Mouse (Mus musculus) neural tube, embryonic 13.5 days (tissue): ENCODE results near the gene S1pr2. TPM values are rescaled to one million over a fixed set of nuclear protein-coding genes. Genes with fewer than 3 reads are reported as not detected.
A peak's percentile ranks its signal among the peaks of the same experiment; 100 is the strongest.

Source experiments
- ATAC-seq: fragments of 200-750 bp; cut with Nextera tagmentation; 2 replicates; pipeline ENCODE4 v1.8.0; 2017; ENCODE audit warnings: low read depth, mild to moderate bottlenecking, moderate TSS enrichment, moderate library complexity
- H3K27ac ChIP-seq: fragments of 300-500 bp; sonication (generic); replicated peaks from 2 replicates; pipeline ENCODE4 v1.5.1; 2015; ENCODE audit warnings: moderate library complexity, mild to moderate bottlenecking, inconsistent platforms
- H3K27me3 ChIP-seq: fragments of 300-500 bp; sonication (generic); 2 replicates; pipeline ENCODE4 v1.6.1; 2015; ENCODE audit warnings: mild to moderate bottlenecking, inconsistent platforms
- H3K36me3 ChIP-seq: fragments of 300-500 bp; sonication (generic); 2 replicates; pipeline ENCODE4 v1.6.1; 2015; ENCODE audit warnings: mild to moderate bottlenecking, inconsistent platforms
- H3K4me1 ChIP-seq: fragments of 300-500 bp; sonication (generic); replicated peaks from 2 replicates; pipeline ENCODE4 v1.6.1; 2015; ENCODE audit warnings: inconsistent platforms
- H3K4me2 ChIP-seq: fragments of 300-500 bp; sonication (generic); 2 replicates; pipeline ENCODE4 v1.6.1; 2015; ENCODE audit warnings: inconsistent platforms, mild to moderate bottlenecking, moderate library complexity
- H3K4me3 ChIP-seq: fragments of 300-500 bp; sonication (generic); 2 replicates; pipeline ENCODE4 v1.5.1; 2015; ENCODE audit warnings: mild to moderate bottlenecking, inconsistent platforms
- H3K9ac ChIP-seq: fragments of 300-500 bp; sonication (generic); 2 replicates; pipeline ENCODE4 v1.6.1; 2015; ENCODE audit warnings: moderate library complexity, mild to moderate bottlenecking, inconsistent platforms
- H3K9me3 ChIP-seq: fragments of 300-500 bp; sonication (generic); 2 replicates; pipeline ENCODE4 v1.6.1; 2016; ENCODE audit warnings: inconsistent platforms
- WGBS: fragments of 180-500 bp; shearing (Covaris S2); methylation state at CpG from one replicate; pipeline ENCODE4 v1.1.7; 2015; 5-methylcytosine and 5-hydroxymethylcytosine counted together
- polyA plus RNA-seq: library from polyadenylated mRNA; unstranded; fragments of >200 nt; fragmentation: Nextera tagmentation; extraction: Ambion mirVana; gene quantifications from 2 replicates; pipeline ENCODE4 v1.2.1, GENCODE M21; 2015

Gene S1pr2
- polyA plus RNA-seq, 1 experiment from 2014 or later: 10.1 TPM

DNA sequence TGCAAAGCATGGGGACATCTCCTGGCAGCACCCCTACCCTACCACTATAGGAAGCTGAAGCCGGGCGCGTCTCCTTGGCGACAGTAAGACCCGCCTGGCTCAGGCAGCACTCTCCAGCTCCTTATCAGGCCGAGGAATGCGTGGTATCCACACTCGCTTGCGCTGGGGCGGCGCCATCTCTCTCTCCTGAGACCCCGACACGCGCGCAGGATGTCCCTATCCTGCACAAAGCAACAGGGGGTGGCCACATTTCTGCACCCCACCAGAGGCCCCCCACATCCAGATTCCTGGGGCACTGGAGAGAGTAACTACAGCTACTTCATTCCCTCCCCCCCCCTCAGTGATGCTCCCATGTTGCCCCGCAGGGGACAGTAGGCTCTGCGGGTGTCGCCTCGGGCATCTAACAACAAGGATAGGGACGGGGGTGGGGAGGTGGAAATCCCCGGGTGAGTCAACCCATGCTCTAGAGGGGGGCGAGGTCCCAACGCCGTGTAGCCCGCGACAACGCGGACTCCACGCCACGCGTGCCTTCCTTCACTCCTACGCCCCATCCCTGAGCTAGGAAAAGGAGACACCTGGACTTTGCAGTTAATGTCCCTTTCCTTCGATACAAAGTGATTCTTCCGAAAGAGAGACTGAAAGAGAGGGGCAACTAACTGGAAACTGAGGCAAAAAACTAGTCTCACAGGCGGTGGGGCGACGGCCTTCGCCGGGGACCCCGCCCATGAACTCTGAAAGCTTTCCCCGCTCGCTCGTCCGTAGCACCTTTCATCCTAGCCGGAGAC is 958 bp downstream of the S1pr2 start:
- peak overlapping the region; percentile 74 for H3K27ac ChIP-seq

DNA sequence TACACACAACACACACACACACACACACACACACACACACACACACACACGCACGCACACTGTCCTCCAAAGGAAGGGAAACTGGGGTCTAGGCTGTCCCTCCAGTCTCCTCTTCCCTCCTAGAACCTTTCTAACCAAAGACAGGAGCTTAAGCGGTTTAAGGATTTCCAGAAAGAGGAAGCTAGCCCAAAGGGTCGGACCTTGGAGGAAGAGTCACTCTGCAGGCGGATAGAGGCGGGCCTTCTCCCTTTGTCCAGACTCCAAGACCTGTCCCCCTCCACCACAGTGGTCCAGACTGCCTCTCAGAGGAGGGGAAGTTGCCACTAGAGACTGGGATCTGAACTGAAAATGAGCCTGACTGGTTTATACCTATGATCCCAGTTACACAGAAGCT is 2.9 kb downstream of the S1pr2 start:
- H3K36me3 ChIP-seq: peaks cover 3% of the 10 kb centered on the region; the same call in 1 of the 2 replicates
- peak overlapping the region; percentile 47 for H3K9ac ChIP-seq
- H3K27me3 ChIP-seq: peaks cover 6% of the 10 kb centered on the region; the same call in 1 of the 2 replicates
- H3K4me2 ChIP-seq: peak overlapping the region; percentile 97
- ATAC-seq: no peak
- H3K9me3 ChIP-seq: no peaks in the 10 kb centered on the region
- no peak overlapping the region; the same call in 1 of the 2 replicates for H3K4me3 ChIP-seq
- 64% methylated on average over 6 of the region's 6 CpGs for WGBS
- H3K27ac ChIP-seq: peak overlapping the region; percentile 62; the same call in 1 of the 2 replicates
- H3K4me1 ChIP-seq: peaks cover 46% of the 10 kb centered on the region

More for the DNA sequence above, 958 bp downstream of the S1pr2 start:
- ATAC-seq: peak; percentile 45
- Histone ChIP-seq H3K9ac (peak overlapping the region; percentile 88), H3K4me3 (peak overlapping the region; percentile 76), H3K36me3 (no peaks in the 10 kb centered on the region), H3K4me1 (peaks cover 46% of the 10 kb centered on the region), H3K27me3 (peaks cover 6% of the 10 kb centered on the region; the same call in 1 of the 2 replicates), H3K4me2 (peak overlapping the region; percentile 97), H3K9me3 (no peaks in the 10 kb centered on the region)
- under 1% methylated on average over 44 of the region's 45 CpGs for WGBS

DNA sequence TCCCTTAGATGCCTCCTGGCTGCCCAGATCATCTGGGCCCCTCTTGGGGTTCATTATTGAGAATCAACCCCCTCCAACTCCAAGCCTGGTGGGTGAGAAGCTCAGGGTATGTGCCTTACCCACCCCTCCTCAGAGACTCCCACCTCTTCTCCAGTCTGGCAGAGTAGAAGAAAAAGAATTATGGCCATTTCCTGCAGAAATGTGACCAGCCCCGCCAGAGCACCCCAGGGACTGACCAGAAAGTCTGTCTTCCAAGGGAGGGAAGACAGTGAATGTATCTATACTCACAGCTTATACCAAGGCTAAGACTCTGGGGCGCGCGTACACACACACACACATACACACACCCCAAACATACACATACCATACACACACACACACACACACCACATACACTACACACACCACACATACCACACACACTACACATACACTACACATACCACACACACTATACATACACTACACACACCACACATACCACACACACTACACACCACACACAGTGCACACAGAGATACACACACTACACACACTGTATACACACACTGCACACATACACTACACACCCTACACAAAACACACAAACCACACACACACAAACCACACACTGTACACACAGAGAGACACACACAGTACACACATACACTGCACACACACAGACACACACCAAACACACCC is 3.4 kb downstream of the S1pr2 start:
- Histone ChIP-seq H3K4me1 (peaks cover 46% of the 10 kb centered on the region), H3K4me3 (no peak overlapping the region), H3K27me3 (peaks cover 6% of the 10 kb centered on the region; the same call in 1 of the 2 replicates), H3K27ac (peak overlapping the region; percentile 62), H3K4me2 (peak overlapping the region; percentile 97), H3K9ac (peak overlapping the region; percentile 47), H3K36me3 (peaks cover 9% of the 10 kb centered on the region), H3K9me3 (no peaks in the 10 kb centered on the region)
- ATAC-seq: no peak
- WGBS: 80% methylated on average over 4 of the region's 4 CpGs

DNA sequence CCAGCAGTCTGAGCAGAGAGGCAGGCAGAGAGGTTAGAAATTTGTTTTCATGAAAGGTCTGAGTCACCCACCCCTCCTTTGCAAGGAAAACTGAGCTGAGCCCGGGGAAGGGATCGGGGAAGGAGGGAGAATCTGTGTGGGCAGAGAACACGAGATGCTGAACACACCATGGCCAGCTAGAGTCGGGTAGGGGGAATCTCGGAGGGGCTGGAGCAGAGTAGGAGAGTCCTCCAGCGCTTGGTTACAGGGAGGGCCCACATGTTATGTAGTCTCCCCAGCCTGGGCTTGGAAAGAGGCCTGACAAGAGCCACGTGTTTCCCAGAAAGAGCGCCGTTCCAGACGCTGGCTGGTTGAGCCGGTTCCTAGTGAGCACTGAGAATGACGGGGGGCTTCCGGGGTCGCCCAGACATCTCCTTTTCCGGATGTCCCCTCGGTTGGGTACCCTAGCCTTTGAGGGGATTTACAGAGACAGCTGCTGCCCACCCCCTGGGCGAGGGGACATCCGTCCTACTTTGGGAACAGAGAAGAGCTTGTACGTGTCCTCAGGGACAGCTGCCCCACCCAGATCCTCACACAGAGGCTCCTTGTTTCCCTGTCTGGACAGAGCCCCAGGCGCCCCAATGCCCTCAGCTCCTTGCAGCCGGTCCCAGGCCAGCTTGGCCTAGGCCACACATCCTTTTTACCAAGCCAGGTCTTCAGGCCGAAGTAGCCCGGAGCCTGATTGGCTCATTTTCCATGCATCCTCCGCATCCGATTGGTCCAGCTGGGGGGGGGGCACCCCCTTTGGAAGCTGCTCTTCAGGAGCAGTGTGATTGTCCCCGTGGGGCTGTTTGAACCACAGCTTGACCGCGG is 4.2 kb downstream of the S1pr2 start:
- H3K4me1 ChIP-seq: peaks cover 46% of the 10 kb centered on the region
- ATAC-seq: 0 out of 2 replicates have a peak, but pooled peaks have one; percentile 13
- no peaks in the 10 kb centered on the region for H3K9me3 ChIP-seq
- peak overlapping the region; percentile 97 for H3K4me2 ChIP-seq
- peak overlapping the region; percentile 4 for H3K4me3 ChIP-seq
- peaks cover 17% of the 10 kb centered on the region for H3K36me3 ChIP-seq
- H3K27ac ChIP-seq: peak overlapping the region; percentile 62
- WGBS: 32% methylated on average over 28 of the region's 28 CpGs
- peaks cover 6% of the 10 kb centered on the region; the same call in 1 of the 2 replicates for H3K27me3 ChIP-seq
- H3K9ac ChIP-seq: peak overlapping the region; percentile 35

DNA sequence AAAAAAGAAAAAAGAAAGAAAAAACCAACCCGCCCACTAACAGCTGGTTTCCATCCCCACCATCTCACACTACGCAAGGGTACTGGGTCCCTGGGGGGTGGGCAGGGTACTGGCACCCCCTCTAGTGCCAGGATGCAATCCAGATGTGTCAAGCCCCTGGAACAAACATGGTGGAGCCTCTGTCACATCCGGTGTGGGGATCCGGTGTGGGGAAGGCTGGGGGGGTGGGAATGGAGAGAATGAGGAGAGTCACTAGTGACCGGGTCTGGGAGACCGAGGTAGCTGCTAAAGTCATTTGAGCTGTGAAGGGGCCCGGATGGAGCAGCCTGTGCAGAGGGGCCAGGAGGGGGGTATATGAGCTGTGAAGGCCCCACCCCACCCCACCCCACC is 4.8 kb downstream of the S1pr2 start:
- H3K4me1 ChIP-seq: peaks cover 46% of the 10 kb centered on the region
- 62% methylated on average over 7 of the region's 7 CpGs for WGBS
- H3K9ac ChIP-seq: peak overlapping the region; percentile 35; the same call in 1 of the 2 replicates
- H3K36me3 ChIP-seq: peaks cover 23% of the 10 kb centered on the region
- H3K9me3 ChIP-seq: no peaks in the 10 kb centered on the region
- H3K4me2 ChIP-seq: peak overlapping the region; percentile 97
- ATAC-seq: no peak
- peak overlapping the region; percentile 62 for H3K27ac ChIP-seq
- no peak overlapping the region for H3K4me3 ChIP-seq
- H3K27me3 ChIP-seq: peaks cover 6% of the 10 kb centered on the region; the same call in 1 of the 2 replicates

DNA sequence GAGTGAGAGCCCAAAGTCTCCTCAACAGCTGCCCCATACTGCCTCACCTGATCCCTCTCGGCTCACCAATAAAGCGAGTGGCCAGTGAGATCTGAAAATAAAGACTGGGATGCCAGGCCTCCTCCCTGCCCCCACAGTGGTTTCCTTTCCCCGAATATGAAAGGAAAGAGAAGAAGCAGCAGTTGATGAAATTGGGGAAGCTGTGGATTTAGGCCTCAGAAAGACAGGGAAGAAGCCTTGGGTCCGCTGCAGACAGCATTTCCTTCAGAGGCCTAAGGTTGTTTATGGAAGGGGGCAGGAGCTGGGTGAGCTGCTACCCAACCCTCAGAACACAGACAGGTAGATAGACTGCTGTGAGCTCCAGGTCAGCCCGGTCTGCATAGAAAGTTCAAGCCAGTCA is 9.8 kb downstream of the S1pr2 start:
- no peaks in the 10 kb centered on the region for H3K27me3 ChIP-seq
- ATAC-seq: no peak
- H3K9ac ChIP-seq: no peak overlapping the region
- H3K36me3 ChIP-seq: peaks cover 29% of the 10 kb centered on the region
- H3K9me3 ChIP-seq: no peaks in the 10 kb centered on the region
- no peak overlapping the region for H3K27ac ChIP-seq
- 78% methylated on average over 5 of the region's 5 CpGs for WGBS
- H3K4me2 ChIP-seq: no peak overlapping the region
- H3K4me1 ChIP-seq: peaks cover 6% of the 10 kb centered on the region
- H3K4me3 ChIP-seq: no peak overlapping the region

DNA sequence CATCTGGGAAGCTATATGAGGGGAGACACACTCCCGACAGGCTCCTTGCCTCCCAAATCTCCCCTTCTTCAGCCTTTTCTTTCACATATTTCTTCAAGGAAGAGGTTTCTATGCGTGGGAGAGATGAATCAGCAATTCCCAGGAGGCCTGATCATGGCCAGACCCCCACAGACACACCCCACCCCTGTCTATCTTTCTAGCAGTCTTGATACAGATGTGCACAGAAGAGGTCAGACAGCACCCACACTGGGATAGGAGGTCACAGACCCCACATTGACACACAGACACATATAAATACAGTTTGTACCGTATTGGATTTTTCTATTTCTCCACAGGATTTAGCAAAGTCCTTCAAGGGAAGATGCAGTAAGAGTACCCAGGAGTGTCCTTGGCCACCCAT is 10.6 kb downstream of the S1pr2 start:
- Histone ChIP-seq H3K36me3 (peaks cover 29% of the 10 kb centered on the region), H3K9ac (no peak overlapping the region), H3K4me3 (no peak overlapping the region), H3K4me2 (no peak overlapping the region), H3K27ac (no peak overlapping the region), H3K4me1 (no peaks in the 10 kb centered on the region), H3K27me3 (no peaks in the 10 kb centered on the region), H3K9me3 (no peaks in the 10 kb centered on the region)
- no peak for ATAC-seq
- 79% methylated on average over 3 of the region's 3 CpGs for WGBS

DNA sequence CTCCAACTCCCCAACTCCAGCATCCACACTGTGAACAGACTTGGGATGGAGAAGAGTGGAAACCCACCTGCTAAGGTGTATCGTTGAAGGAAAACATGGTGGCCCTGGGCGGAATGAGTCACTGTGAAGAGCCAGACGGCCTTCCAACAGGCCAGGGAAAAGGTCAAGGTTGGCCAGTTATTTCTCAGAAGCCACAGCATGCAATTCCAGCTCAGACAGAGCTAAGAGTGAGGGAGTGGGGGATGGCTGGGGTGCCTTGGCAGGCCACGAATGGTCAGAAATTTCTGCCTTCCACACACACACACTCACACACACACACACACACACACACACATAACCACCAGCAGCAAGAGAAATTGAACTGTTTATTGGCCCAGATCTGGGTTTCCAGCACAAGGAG is 11.0 kb downstream of the S1pr2 start:
- Histone ChIP-seq H3K9me3 (no peaks in the 10 kb centered on the region), H3K27me3 (no peaks in the 10 kb centered on the region), H3K4me1 (no peaks in the 10 kb centered on the region), H3K4me3 (no peak overlapping the region), H3K4me2 (no peak overlapping the region), H3K9ac (no peak overlapping the region), H3K36me3 (peaks cover 29% of the 10 kb centered on the region), H3K27ac (no peak overlapping the region)
- no peak for ATAC-seq
- 89% methylated on average over 4 of the region's 4 CpGs for WGBS

DNA sequence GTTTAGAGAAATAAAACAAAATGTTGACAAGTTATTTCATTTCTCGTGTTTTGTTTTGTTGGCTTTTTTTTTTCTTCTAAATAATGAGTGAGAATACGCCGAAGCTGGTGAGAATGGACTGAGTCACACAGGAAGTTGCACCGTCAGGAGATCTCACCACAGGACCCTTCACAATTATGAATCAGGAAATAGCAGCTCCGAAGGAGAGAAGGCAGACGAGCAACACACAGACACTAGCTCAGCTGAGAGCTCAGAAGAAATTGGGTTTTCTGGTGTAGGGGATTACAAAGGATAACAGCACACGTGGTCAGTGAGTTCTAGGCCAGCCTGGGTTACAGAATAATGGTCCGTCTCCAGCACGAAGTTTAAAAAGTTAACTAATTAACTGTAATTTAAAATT is 15.0 kb downstream of the S1pr2 start:
- Histone ChIP-seq H3K27me3 (no peaks in the 10 kb centered on the region), H3K4me1 (no peaks in the 10 kb centered on the region), H3K4me2 (no peak overlapping the region), H3K9ac (no peak overlapping the region), H3K9me3 (no peaks in the 10 kb centered on the region), H3K4me3 (no peak overlapping the region), H3K36me3 (peaks cover 5% of the 10 kb centered on the region; the same call in 1 of the 2 replicates), H3K27ac (no peak overlapping the region)
- WGBS: 71% methylated on average over 9 of the region's 9 CpGs
- no peak for ATAC-seq

DNA sequence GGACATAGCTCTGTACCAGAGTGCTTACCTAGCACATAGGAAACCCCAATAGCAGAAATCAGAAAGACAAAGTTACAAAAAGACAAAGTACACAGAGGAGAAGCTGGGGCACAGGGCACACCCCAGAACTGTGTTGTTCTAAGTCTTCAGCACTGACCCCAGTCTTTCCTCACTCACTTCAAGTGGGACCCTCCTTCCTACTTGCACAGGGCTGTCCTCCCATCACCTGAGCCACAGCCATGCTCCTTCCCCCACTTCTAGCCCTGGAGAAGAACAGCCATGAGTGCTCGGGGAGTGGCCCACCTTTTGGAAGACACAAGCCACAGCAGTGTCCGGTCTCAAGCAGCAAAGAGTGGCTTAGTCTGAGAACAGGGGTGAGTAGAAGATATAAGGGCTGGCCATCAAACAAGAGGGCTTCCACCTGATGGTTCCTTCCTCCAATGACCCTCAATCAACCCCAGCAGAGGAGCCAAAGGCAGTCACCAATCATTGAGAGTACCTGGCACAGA is 17.1 kb downstream of the S1pr2 start, which contains the start of gene Dnmt1:
Gene Dnmt1, minus strand, starts transcription at position 459 of the 509 bp plus-strand sequence.
- Histone ChIP-seq H3K36me3 (no peaks in the 10 kb centered on the region), H3K4me2 (no peak within 1 kb of the TSS), H3K27me3 (no peaks in the 10 kb centered on the region), H3K4me3 (no peak within 1 kb of the TSS), H3K4me1 (no peaks in the 10 kb centered on the region), H3K9ac (no peak within 1 kb of the TSS), H3K27ac (no peak within 1 kb of the TSS), H3K9me3 (no peaks in the 10 kb centered on the region)
- no peak for ATAC-seq
- 85% methylated on average over 2 of the region's 2 CpGs for WGBS

DNA sequence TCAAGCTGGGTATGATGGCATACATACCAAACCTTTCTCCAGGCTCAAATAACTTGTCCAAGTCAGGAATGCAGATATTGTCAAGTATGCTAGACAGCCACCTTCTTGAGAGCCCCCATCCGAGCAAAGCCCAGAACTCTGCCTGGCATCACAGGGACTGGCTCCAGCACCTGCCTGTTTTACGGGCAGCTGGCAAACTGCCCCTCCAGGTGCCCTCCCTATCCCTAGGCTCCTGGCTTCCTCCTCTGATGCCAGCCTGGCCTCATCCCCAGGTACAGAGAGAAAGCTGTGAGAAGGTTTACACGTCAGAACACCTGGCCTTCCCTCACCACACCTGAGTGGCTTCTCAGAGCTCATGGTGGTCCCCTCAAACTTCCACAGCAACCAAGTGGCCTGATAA is 19.6 kb downstream of the S1pr2 start:
- Histone ChIP-seq H3K27me3 (no peaks in the 10 kb centered on the region), H3K4me2 (no peak overlapping the region), H3K9ac (no peak overlapping the region), H3K36me3 (no peaks in the 10 kb centered on the region), H3K4me3 (no peak overlapping the region), H3K4me1 (0 out of 2 replicates have a peak, but pooled peaks cover under 1% of the 10 kb centered on the region), H3K27ac (no peak overlapping the region), H3K9me3 (no peaks in the 10 kb centered on the region)
- WGBS: 79% methylated on average over 3 of the region's 3 CpGs
- ATAC-seq: no peak
